ENCODE assay signal across 7 mouse cellular contexts in genomic region chr8:71593556-71594323, GRCm38 (mm10). TPM values are rescaled to one million over a fixed set of nuclear protein-coding genes. Genes with fewer than 3 reads are reported as not detected.
DNase-seq lines count a peak whose midpoint lies in the region; ATAC-seq lines count a peak whose summit lies in the region.

No protein-coding gene starts in this region.

- no peaks in the 10 kb centered on the region for H3K27me3 ChIP-seq in hindbrain, embryonic 15.5 days
- H3K27me3 ChIP-seq in liver, embryonic 15.5 days: no peaks in the 10 kb centered on the region

- no peak overlapping the region for H3K4me3 ChIP-seq in brown adipose tissue, adult 24 weeks (ENCODE audit: insufficient read depth, low read depth, low read length)
- H3K4me3 ChIP-seq in hindbrain, embryonic 15.5 days: no peak overlapping the region; the same call in 1 of the 2 replicates
- peak overlapping the region; percentile 67; the same call in 1 of the 2 replicates for H3K4me3 ChIP-seq in liver, embryonic 15.5 days (replicated peaks)

- WGBS in hindbrain, embryonic 15.5 days: 95% methylated on average over 8 of the region's 8 CpGs
- WGBS in liver, embryonic 15.5 days (ENCODE audit: insufficient replicate concordance): 81% methylated on average over 8 of the region's 8 CpGs

- H3K9ac ChIP-seq in hindbrain, embryonic 15.5 days: peak overlapping the region; percentile 2; the same call in 1 of the 2 replicates
- no peak overlapping the region for H3K9ac ChIP-seq in liver, embryonic 15.5 days

- no peak for ATAC-seq in hindbrain, embryonic 15.5 days (ENCODE audit: low FRiP score, low read depth)
- ATAC-seq in liver, embryonic 15.5 days (ENCODE audit: insufficient read depth): no peak

- H3K36me3 ChIP-seq in hindbrain, embryonic 15.5 days: no peaks in the 10 kb centered on the region
- H3K36me3 ChIP-seq in liver, embryonic 15.5 days (replicated peaks): no peaks in the 10 kb centered on the region; the same call in 1 of the 2 replicates

- no peaks in the 10 kb centered on the region for H3K9me3 ChIP-seq in hindbrain, embryonic 15.5 days
- no peaks in the 10 kb centered on the region for H3K9me3 ChIP-seq in liver, embryonic 15.5 days (replicated peaks)

- H3K4me1 ChIP-seq in brown adipose tissue, adult 24 weeks (ENCODE audit: control insufficient read depth, insufficient read depth, insufficient read length, low read length): peaks cover 12% of the 10 kb centered on the region
- peaks cover 34% of the 10 kb centered on the region for H3K4me1 ChIP-seq in hindbrain, embryonic 15.5 days (replicated peaks)
- H3K4me1 ChIP-seq in liver, embryonic 15.5 days (replicated peaks): peaks cover 57% of the 10 kb centered on the region

- DNase-seq in kidney, adult 18-20 months: peak; percentile 29
- no peak for DNase-seq in kidney, adult 11 months
- DNase-seq in spleen, postnatal 4 days (ENCODE audit: low spot score in 2 of 2): no peak
- DNase-seq in thymus, postnatal 25 days: no peak

- peak overlapping the region; percentile 88; the same call in 1 of the 2 replicates for H3K27ac ChIP-seq in brown adipose tissue, adult 24 weeks (replicated peaks; ENCODE audit: low read depth, low read length)
- peak overlapping the region; percentile 99; the same call in 1 of the 2 replicates for H3K27ac ChIP-seq in hindbrain, embryonic 15.5 days (replicated peaks)
- no peak overlapping the region; the same call in 1 of the 2 replicates for H3K27ac ChIP-seq in liver, embryonic 15.5 days (replicated peaks)

- peak overlapping the region; percentile 97; the same call in 1 of the 2 replicates for H3K4me2 ChIP-seq in hindbrain, embryonic 15.5 days
- peak overlapping the region; percentile 98 for H3K4me2 ChIP-seq in liver, embryonic 15.5 days

RNA-seq across cellular contexts. Expression of gene Pgls, which starts 1.8 kb away (rescaled TPM):
- polyA plus RNA-seq in brown adipose tissue, adult 24 weeks (2012; ENCODE audit: insufficient read depth, insufficient read length, missing spikeins): 181 and 189 TPM in 2 replicates
- 224 and 233 TPM in 2 replicates for polyA plus RNA-seq in hindbrain, embryonic 15.5 days (2015; fragmentation: Nextera tagmentation; extraction: Ambion mirVana)
- 90.7 and 92.8 TPM in 2 replicates for polyA plus RNA-seq in liver, embryonic 15.5 days (2015; fragmentation: Nextera tagmentation; extraction: Ambion mirVana)

RNA-seq across cellular contexts. Expression of gene Fam129c, which starts 3.7 kb away (rescaled TPM):
- polyA plus RNA-seq in brown adipose tissue, adult 24 weeks (2012; ENCODE audit: insufficient read depth, insufficient read length, missing spikeins): 1.5 TPM in 1 of 2 replicates, not detected in the other
- 6.5 and 8.9 TPM in 2 replicates for polyA plus RNA-seq in hindbrain, embryonic 15.5 days (2015; fragmentation: Nextera tagmentation; extraction: Ambion mirVana)
- 0.99 and 1.4 TPM in 2 replicates for polyA plus RNA-seq in liver, embryonic 15.5 days (2015; fragmentation: Nextera tagmentation; extraction: Ambion mirVana)

RNA-seq across cellular contexts. Expression of gene Colgalt1, which starts 17.1 kb away (rescaled TPM):
- 15.1 and 20.1 TPM in 2 replicates for polyA plus RNA-seq in brown adipose tissue, adult 24 weeks (2012; ENCODE audit: insufficient read depth, insufficient read length, missing spikeins)
- 65.6 and 78.2 TPM in 2 replicates for polyA plus RNA-seq in hindbrain, embryonic 15.5 days (2015; fragmentation: Nextera tagmentation; extraction: Ambion mirVana)
- 23.0 and 25.6 TPM in 2 replicates for polyA plus RNA-seq in liver, embryonic 15.5 days (2015; fragmentation: Nextera tagmentation; extraction: Ambion mirVana)

RNA-seq across cellular contexts. Expression of gene Slc27a1, which starts 25.1 kb away (rescaled TPM):
- 71.7 and 118 TPM in 2 replicates for polyA plus RNA-seq in brown adipose tissue, adult 24 weeks (2012; ENCODE audit: insufficient read depth, insufficient read length, missing spikeins)
- polyA plus RNA-seq in hindbrain, embryonic 15.5 days (2015; fragmentation: Nextera tagmentation; extraction: Ambion mirVana): 83.9 and 87.4 TPM in 2 replicates
- polyA plus RNA-seq in liver, embryonic 15.5 days (2015; fragmentation: Nextera tagmentation; extraction: Ambion mirVana): 2.3 and 3.0 TPM in 2 replicates

RNA-seq across cellular contexts. Expression of gene Nxnl1, which starts 27.3 kb away (rescaled TPM):
- 0.50 and 1.5 TPM in 2 replicates for polyA plus RNA-seq in brown adipose tissue, adult 24 weeks (2012; ENCODE audit: insufficient read depth, insufficient read length, missing spikeins)
- 0.06 and 0.08 TPM in 2 replicates for polyA plus RNA-seq in hindbrain, embryonic 15.5 days (2015; fragmentation: Nextera tagmentation; extraction: Ambion mirVana)
- polyA plus RNA-seq in liver, embryonic 15.5 days (2015; fragmentation: Nextera tagmentation; extraction: Ambion mirVana): 0.09 TPM in 1 of 2 replicates, not detected in the other
